Mouse (Mus musculus) embryo, embryonic 10.5 days (tissue): ENCODE measurements around the gene Pacrg.

Experiments
- DNase-seq: peaks from one replicate; pipeline ENCODE4 v3.0.0-alpha.2; 2015; ENCODE audit warnings: low spot score

Pacrg gene

GRCm38 (mm10) chr17:10740083-10740482 lies 100.0 kb downstream of the Pacrg start:
- no peak for DNase-seq

- no peak for DNase-seq
Observed at GRCm38 (mm10) chr17:10737966-10738365, 102.1 kb downstream of the Pacrg start.

GRCm38 (mm10) chr17:10734733-10735132 lies 105.4 kb downstream of the Pacrg start:
- DNase-seq = no peak

- no peak for DNase-seq
Observed at GRCm38 (mm10) chr17:10732303-10733048, 107.6 kb downstream of the Pacrg start.

GRCm38 (mm10) chr17:10724853-10725252 lies 115.3 kb downstream of the Pacrg start:
- DNase-seq = no peak

- DNase-seq = no peak
Observed at GRCm38 (mm10) chr17:10721562-10721961, 118.5 kb downstream of the Pacrg start.

GRCm38 (mm10) chr17:10717148-10717547 lies 123.0 kb downstream of the Pacrg start:
- no peak for DNase-seq

- peak; percentile 13 for DNase-seq
Observed at GRCm38 (mm10) chr17:10702781-10703180, 137.3 kb downstream of the Pacrg start.

- DNase-seq = peak; percentile 18
Observed at GRCm38 (mm10) chr17:10698041-10698440, 142.1 kb downstream of the Pacrg start.

GRCm38 (mm10) chr17:10695421-10695820 lies 144.7 kb downstream of the Pacrg start:
- no peak for DNase-seq

- no peak for DNase-seq
Observed at GRCm38 (mm10) chr17:10677098-10677497, 163.0 kb downstream of the Pacrg start.

- DNase-seq = no peak
Observed at GRCm38 (mm10) chr17:10675536-10675935, 164.6 kb downstream of the Pacrg start.

GRCm38 (mm10) chr17:10675048-10675447 lies 165.1 kb downstream of the Pacrg start:
- DNase-seq = no peak

GRCm38 (mm10) chr17:10661294-10661693 lies 178.8 kb downstream of the Pacrg start:
- DNase-seq = no peak

GRCm38 (mm10) chr17:10643604-10644003 lies 196.5 kb downstream of the Pacrg start:
- DNase-seq = no peak

- DNase-seq = no peak
Observed at GRCm38 (mm10) chr17:10639816-10640215, 200.3 kb downstream of the Pacrg start.

GRCm38 (mm10) chr17:10635955-10636470 lies 204.1 kb downstream of the Pacrg start:
- no peak for DNase-seq

- no peak for DNase-seq
Observed at GRCm38 (mm10) chr17:10635470-10635869, 204.6 kb downstream of the Pacrg start.

GRCm38 (mm10) chr17:10635046-10635445 lies 205.1 kb downstream of the Pacrg start:
- DNase-seq = no peak

GRCm38 (mm10) chr17:10633769-10634168 lies 206.3 kb downstream of the Pacrg start:
- no peak for DNase-seq

- no peak for DNase-seq
Observed at GRCm38 (mm10) chr17:10628240-10628639, 211.9 kb downstream of the Pacrg start.

- no peak for DNase-seq
Observed at GRCm38 (mm10) chr17:10627476-10627875, 212.6 kb downstream of the Pacrg start.

- no peak for DNase-seq
Observed at GRCm38 (mm10) chr17:10626299-10627095, 213.6 kb downstream of the Pacrg start.
